Mouse (Mus musculus) CH12.LX (cell line): Measurements from ENCODE around the gene Eml1. TPM values are rescaled to one million over a fixed set of nuclear protein-coding genes. Genes with fewer than 3 reads are reported as not detected.

ENCODE experiments used
- DNase-seq: peaks from one replicate; pipeline ENCODE4 v3.0.0-alpha.2; 2013; ENCODE audit errors: extremely low read depth
- H3K27ac ChIP-seq: 2 replicates; pipeline ENCODE4 v1.5.1; 2012; ENCODE audit warnings: low read depth, mild to moderate bottlenecking, control low read depth, moderate library complexity; ENCODE audit not compliant: insufficient read depth
- H3K27me3 ChIP-seq: replicated peaks from 2 replicates; pipeline ENCODE3; 2012; ENCODE audit warnings: inconsistent platforms
- H3K36me3 ChIP-seq, 2 experiments: replicated peaks in 1 of 2; 2 replicates each; pipeline versions ENCODE3 to v1.6.1; 2012; ENCODE audit warnings: inconsistent platforms in 1 of 2, low read length in 1 of 2, mild to moderate bottlenecking in 1 of 2, mixed read lengths in 1 of 2, moderate library complexity in 1 of 2; ENCODE audit not compliant: control insufficient read depth in 1 of 2, insufficient read depth in 1 of 2
- H3K4me1 ChIP-seq, 2 experiments: 2 replicates each; pipeline ENCODE4 v1.6.1; 2012; ENCODE audit warnings: inconsistent platforms in 1 of 2, moderate library complexity in 1 of 2; ENCODE audit not compliant: insufficient read depth in 2 of 2, control insufficient read depth in 1 of 2
- H3K4me2 ChIP-seq: 2 replicates; pipeline ENCODE4 v1.6.1; 2012; ENCODE audit warnings: low read depth, mild to moderate bottlenecking, control low read depth; ENCODE audit not compliant: poor library complexity, insufficient read depth, severe bottlenecking
- H3K4me3 ChIP-seq, 3 experiments: fragments of 150-350 bp in 1 of 3; sonication (generic) in 1 of 3; replicated peaks in 1 of 3; 2 replicates each; pipeline versions ENCODE3 to v1.5.1; 2011 to 2012; ENCODE audit warnings: low read depth in 2 of 3, low read length in 2 of 3, mild to moderate bottlenecking in 2 of 3, moderate library complexity in 2 of 3, control low read depth in 1 of 3, improper control_type of control experiment in 1 of 3, inconsistent platforms in 1 of 3, mixed read lengths in 1 of 3; ENCODE audit not compliant: poor library complexity in 1 of 3
- H3K79me2 ChIP-seq: replicated peaks from 2 replicates; pipeline ENCODE4 v1.6.1; 2012; ENCODE audit warnings: mild to moderate bottlenecking, moderate library complexity; ENCODE audit not compliant: control insufficient read depth, poor library complexity, insufficient read depth, severe bottlenecking; ENCODE audit errors: extremely low read depth
- H3K9ac ChIP-seq: 2 replicates; pipeline ENCODE4 v1.6.1; 2012; ENCODE audit warnings: low read depth, mild to moderate bottlenecking, control low read depth, moderate library complexity; ENCODE audit not compliant: insufficient read depth
- H3K9me3 ChIP-seq: replicated peaks from 2 replicates; pipeline ENCODE3; 2012; ENCODE audit warnings: low read length, inconsistent platforms, mixed read lengths
- CTCF ChIP-seq, 2 experiments: IDR thresholded peaks in 1 of 2; conservative IDR thresholded peaks in 1 of 2; 2 replicates each; pipeline ENCODE4 v1.5.1; 2011 to 2012; ENCODE audit warnings: low read depth in 2 of 2, low read length in 2 of 2, improper control_type of control experiment in 1 of 2, inconsistent platforms in 1 of 2, mild to moderate bottlenecking in 1 of 2, moderate library complexity in 1 of 2
- ELF1 ChIP-seq: IDR thresholded peaks from 2 replicates; pipeline ENCODE4 v1.6.1; 2014; ENCODE audit warnings: low read depth, mild to moderate bottlenecking, inconsistent platforms, low read length, improper control_type of control experiment
- GABPA ChIP-seq: IDR thresholded peaks from 2 replicates; pipeline ENCODE4 v1.6.1; 2012; ENCODE audit warnings: low read depth, low read length, improper control_type of control experiment, inconsistent platforms; ENCODE audit not compliant: insufficient replicate concordance
- IRF4 ChIP-seq: IDR thresholded peaks from 2 replicates; pipeline ENCODE4 v1.6.1; 2014; ENCODE audit warnings: low read depth, mild to moderate bottlenecking, inconsistent platforms, low read length, improper control_type of control experiment
- JUND ChIP-seq: conservative IDR thresholded peaks from 2 replicates; pipeline ENCODE4 v1.6.1; 2011; ENCODE audit warnings: low read depth, low read length, improper control_type of control experiment
- MAFK ChIP-seq: IDR thresholded peaks from 2 replicates; pipeline ENCODE4 v1.6.1; 2011; ENCODE audit warnings: low read length, improper control_type of control experiment; ENCODE audit not compliant: insufficient replicate concordance
- NELFE ChIP-seq: IDR thresholded peaks from 2 replicates; pipeline ENCODE4 v1.6.1; 2011; ENCODE audit warnings: low read depth, low read length, improper control_type of control experiment
- POLR2A ChIP-seq: IDR thresholded peaks from 2 replicates; pipeline ENCODE4 v1.6.1; 2011; ENCODE audit warnings: low read depth, mild to moderate bottlenecking, improper control_type of control experiment, low read length
- POLR2AphosphoS2 ChIP-seq: IDR thresholded peaks from 2 replicates; pipeline ENCODE4 v1.6.1; 2011; ENCODE audit warnings: low read depth, low read length, improper control_type of control experiment
- RAD21 ChIP-seq: IDR thresholded peaks from 2 replicates; pipeline ENCODE4 v1.6.1; 2011; ENCODE audit warnings: low read depth, mild to moderate bottlenecking, low read length, improper control_type of control experiment, moderate library complexity
- RCOR1 ChIP-seq: conservative IDR thresholded peaks from 2 replicates; pipeline ENCODE4 v1.6.1; 2012; ENCODE audit warnings: low read depth, mild to moderate bottlenecking, inconsistent platforms, low read length, improper control_type of control experiment
- TBP ChIP-seq: conservative IDR thresholded peaks from 2 replicates; pipeline ENCODE4 v1.6.1; 2011; ENCODE audit warnings: low read depth, low read length, improper control_type of control experiment
- TCF12 ChIP-seq: IDR thresholded peaks from 2 replicates; pipeline ENCODE4 v1.6.1; 2014; ENCODE audit warnings: low read depth, mild to moderate bottlenecking, inconsistent platforms, low read length, improper control_type of control experiment
- USF2 ChIP-seq: conservative IDR thresholded peaks from 2 replicates; pipeline ENCODE4 v1.6.1; 2011; ENCODE audit warnings: low read depth, low read length, improper control_type of control experiment
- ZC3H11A ChIP-seq: IDR thresholded peaks from 2 replicates; pipeline ENCODE4 v1.6.1; 2012; ENCODE audit warnings: low read depth, mild to moderate bottlenecking, inconsistent platforms, low read length, improper control_type of control experiment
- ZMIZ1 ChIP-seq: IDR thresholded peaks from 2 replicates; pipeline ENCODE4 v1.6.1; 2012; ENCODE audit warnings: low read depth, mild to moderate bottlenecking, inconsistent platforms, low read length, improper control_type of control experiment
- dilution Hi-C: fragments of 300-500 bp; cut with MboI; formaldehyde crosslinking; loops from 2 replicates; pipeline ENCODE4 v1.14.3; 2020; ENCODE audit warnings: low sequenced_read_pairs; ENCODE audit not compliant: extremely low pct_unique_long_range_greater_than_20kb, extremely low pct_ligation_motif_present
- in situ Hi-C: fragments of 300-500 bp; cut with MboI; formaldehyde crosslinking; loops from 3 replicates; pipeline ENCODE4 v1.14.3; 2019; ENCODE audit warnings: low sequenced_read_pairs, low pct_ligation_motif_present, low pct_unique_long_range_greater_than_20kb, mixed read lengths
- polyA plus RNA-seq: library from polyadenylated mRNA; unstranded; fragments of >175 nt; gene quantifications from 2 replicates; pipeline ENCODE4 v1.2.1, GENCODE M21; 2012; ENCODE audit warnings: low read depth; ENCODE audit not compliant: insufficient read length
- total RNA-seq, 2 experiments: library from RNA; depleted of rRNA; stranded (reverse); fragments of 300-350 nt in 1 of 2; fragments of >200 nt in 1 of 2; gene quantifications; 2 replicates each; pipeline ENCODE4 v1.2.3; 2012 to 2014

Gene Eml1
- total and polyA plus RNA-seq, 3 experiments: not detected

- Histone ChIP-seq H3K27me3 (peaks cover 91% of the 10 kb centered on the region), H3K4me1 (peaks cover 0 to 5% of the 10 kb centered on the region in 2 experiments; a peak in 2 of 4 replicates), H3K36me3 (no peaks in the 10 kb centered on the region), H3K9ac (no peak overlapping the region), H3K4me3 (no peak overlapping the region), H3K4me2 (no peak overlapping the region), H3K27ac (no peak overlapping the region), H3K79me2 (no peaks in the 10 kb centered on the region), H3K9me3 (peaks cover 10% of the 10 kb centered on the region)
- TF ChIP-seq JUND: no peak
- TF ChIP-seq RAD21: peak; percentile 3
- peak; percentile 34 to 69 for TF ChIP-seq CTCF (conservative IDR thresholded peaks at IDR 0.05 in 1 of 2, IDR thresholded peaks at IDR 0.05 in 1 of 2; ENCODE audit: low read depth in 2 of 2, low read length in 2 of 2)
- in situ Hi-C loops (no loop called here), dilution Hi-C loops (no loop called here)
- DNase-seq: peak; percentile 30
These were observed 32.1 kb upstream of the Eml1 start for GRCm38 (mm10) chr12:108338572-108339190.

DNA sequence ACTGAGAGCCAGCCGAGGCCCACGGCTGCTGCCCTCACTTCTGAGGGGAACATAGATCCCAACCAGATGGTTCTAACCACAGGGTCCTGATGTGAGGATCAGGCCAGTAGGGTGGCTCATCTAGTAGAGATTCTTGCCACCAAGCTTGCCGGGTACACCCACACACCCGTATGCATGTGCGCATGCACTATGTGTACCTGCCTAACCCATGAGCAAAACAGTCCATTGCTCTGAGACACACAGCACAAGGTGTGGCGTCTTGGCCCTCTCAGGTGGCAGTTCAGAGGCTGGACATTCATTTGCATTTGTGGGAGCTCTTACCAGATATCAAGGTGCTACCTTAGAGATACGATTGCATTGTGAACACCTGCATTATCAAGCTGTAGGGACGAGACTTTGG lies 22.6 kb upstream of the Eml1 start:
- Histone ChIP-seq H3K27me3 (peaks cover 89% of the 10 kb centered on the region), H3K4me1 (no peaks in the 10 kb centered on the region), H3K36me3 (no peaks in the 10 kb centered on the region), H3K9me3 (no peaks in the 10 kb centered on the region), H3K27ac (no peak overlapping the region), H3K4me3 (no peak overlapping the region), H3K79me2 (no peaks in the 10 kb centered on the region), H3K9ac (no peak overlapping the region), H3K4me2 (no peak overlapping the region)
- TF ChIP-seq TBP: no peak
- no peak for TF ChIP-seq POLR2AphosphoS2
- no peak for TF ChIP-seq ZMIZ1
- no peak for TF ChIP-seq ELF1
- no peak for TF ChIP-seq RCOR1
- dilution Hi-C loops: no loop called here
- in situ Hi-C loops: no loop called here
- no peak for DNase-seq

- H3K36me3 ChIP-seq: no peaks in the 10 kb centered on the region
- TF ChIP-seq IRF4: no peak
- no peak for TF ChIP-seq MAFK
- no peak for TF ChIP-seq POLR2AphosphoS2
- TF ChIP-seq GABPA: no peak
- no peak for TF ChIP-seq NELFE
- no peak for TF ChIP-seq RAD21
- TF ChIP-seq POLR2A: no peak
- TF ChIP-seq ZC3H11A: no peak
- TF ChIP-seq TCF12: no peak
- no peak for TF ChIP-seq RCOR1
- no peak for TF ChIP-seq USF2
- H3K4me2 ChIP-seq: no peak overlapping the region
- no peak overlapping the region for H3K9ac ChIP-seq
- H3K4me3 ChIP-seq: no peak overlapping the region
- no peaks in the 10 kb centered on the region for H3K4me1 ChIP-seq
- no peaks in the 10 kb centered on the region for H3K9me3 ChIP-seq
- dilution Hi-C loops (no loop called here), in situ Hi-C loops (no loop called here)
- no peak for DNase-seq
- H3K79me2 ChIP-seq: no peaks in the 10 kb centered on the region
- peaks cover 89% of the 10 kb centered on the region for H3K27me3 ChIP-seq
- no peak overlapping the region for H3K27ac ChIP-seq
These were observed 21.7 kb upstream of the Eml1 start for GRCm38 (mm10) chr12:108349026-108349425.
